Mouse (Mus musculus) neutrophil, adult 5-6 weeks (primary cell): ENCODE measurements around the gene Cox8a. TPM values are rescaled to one million over a fixed set of nuclear protein-coding genes. Genes with fewer than 3 reads are reported as not detected.

Experiments used
- ATAC-seq: fragments of 151-379, 151-347 bp; 2 replicates; pipeline ENCODE4 v1.8.0; 2017; ENCODE audit warnings: mild to moderate bottlenecking, moderate TSS enrichment; ENCODE audit not compliant: insufficient number of reproducible peaks, poor library complexity, low FRiP score, severe bottlenecking; ENCODE audit errors: extremely low read depth
- total RNA-seq: library from RNA; stranded (forward); fragments of 200-1000 nt; gene quantifications from 2 replicates; pipeline ENCODE4 v1.2.3, GENCODE M21; 2017

Gene Cox8a
- total RNA-seq, 1 experiment from 2014 or later, result 218 TPM

- ATAC-seq, result no peak
Measured at GRCm38 (mm10) chr19:7166767-7167166, 50.6 kb downstream of the Cox8a start.

GRCm38 (mm10) chr19:7166200-7166711 is 51.2 kb downstream of the Cox8a start:
- ATAC-seq, result no peak

GRCm38 (mm10) chr19:7165509-7166199 is 51.8 kb downstream of the Cox8a start:
- ATAC-seq, result no peak

Other genes with a start within 250 kb of the Cox8a start
- gene Ppp1r14b, start 242.6 kb downstream of the Cox8a start, total RNA-seq, result 20.1 and 30.6 TPM in 2 replicates
- gene Plcb3, start 241.1 kb downstream of the Cox8a start, total RNA-seq, result 12.5 and 13.6 TPM in 2 replicates
- 30.4 and 32.4 TPM in 2 replicates for gene Fkbp2, start 237.1 kb downstream of the Cox8a start, total RNA-seq
- 2.8 and 6.0 TPM in 2 replicates for gene Vegfb, start 230.0 kb downstream of the Cox8a start, total RNA-seq
- 16.4 and 24.4 TPM in 2 replicates for gene Dnajc4, start 225.0 kb downstream of the Cox8a start, total RNA-seq
- gene Nudt22, start 221.5 kb downstream of the Cox8a start, total RNA-seq, result 5.0 TPM in 2 replicates
- 1.5 and 1.6 TPM in 2 replicates for gene Trpt1, start 221.5 kb downstream of the Cox8a start, total RNA-seq
- 211 and 225 TPM in 2 replicates for gene Fermt3, start 198.1 kb downstream of the Cox8a start, total RNA-seq
- 73.9 and 81.6 TPM in 2 replicates for gene Stip1, start 177.6 kb downstream of the Cox8a start, total RNA-seq
- 1.2 and 3.7 TPM in 2 replicates for gene Macrod1, start 160.8 kb downstream of the Cox8a start, total RNA-seq
- 0.12 TPM in 1 of 2 replicates, not detected in the other for gene Flrt1, start 111.9 kb downstream of the Cox8a start, total RNA-seq
- 45.5 and 48.9 TPM in 2 replicates for gene Otub1, start 11.3 kb downstream of the Cox8a start, total RNA-seq
- gene Naa40, start 23.6 kb upstream of the Cox8a start, total RNA-seq, result 19.6 and 24.4 TPM in 2 replicates
- 2.1 and 2.4 TPM in 2 replicates for gene Rcor2, start 49.7 kb upstream of the Cox8a start, total RNA-seq
- gene Mark2, start 124.2 kb upstream of the Cox8a start, total RNA-seq, result 96.4 and 114 TPM in 2 replicates
- 8.7 and 9.3 TPM in 2 replicates for gene Spindoc, start 165.4 kb upstream of the Cox8a start, total RNA-seq
- 2.5 and 2.8 TPM in 2 replicates for gene 2700081O15Rik, start 200.0 kb upstream of the Cox8a start, total RNA-seq